Mouse (Mus musculus) heart, postnatal 0 days (tissue): ENCODE results near the gene Antxr2.

Experiments used
- CTCF ChIP-seq: IDR thresholded peaks from 2 replicates; pipeline ENCODE4 v1.5.1; 2016; ENCODE audit warnings: antibody characterized with exemption, control low read depth, low read depth
- EP300 ChIP-seq: IDR thresholded peaks from 2 replicates; pipeline ENCODE4 v1.6.1; 2016; ENCODE audit warnings: antibody characterized with exemption, low read depth

- TF ChIP-seq CTCF (no peak), EP300 (no peak)
Observed at GRCm38 (mm10) chr5:97954193-97954772, 76.6 kb downstream of the Antxr2 start.
